Mouse (Mus musculus): ENCODE measurements around the gene Myh15.
"Not testable (repeated sequence)": the region's sequence is repeated elsewhere in the genome, so short reads cannot be mapped to it uniquely, and the experiment has no call there.

The Myh15 gene

DNA sequence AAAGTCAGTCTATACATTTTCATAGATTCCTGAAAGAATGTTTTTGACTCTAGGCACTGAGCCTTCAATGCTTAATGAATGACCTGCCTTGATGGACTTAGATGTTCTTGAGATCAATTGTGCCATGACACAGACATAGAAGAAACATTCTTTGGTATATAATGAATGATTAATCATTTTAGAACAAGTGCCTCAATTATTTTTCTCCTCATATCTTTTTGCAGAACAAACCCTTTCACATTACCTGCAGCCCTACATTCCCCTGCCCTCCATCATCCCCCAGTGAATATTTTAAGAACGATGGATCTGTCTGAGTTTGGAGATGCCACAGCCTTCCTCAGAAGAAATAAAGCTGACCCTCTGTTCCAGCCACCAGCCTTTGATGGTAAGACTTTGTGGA is at the start of gene Myh15:
Gene Myh15, plus strand, starts transcription at position 301 of the 400 bp plus-strand sequence.
- no peak for DNase-seq (ENCODE audit: low spot score in 2 of 2)

DNA sequence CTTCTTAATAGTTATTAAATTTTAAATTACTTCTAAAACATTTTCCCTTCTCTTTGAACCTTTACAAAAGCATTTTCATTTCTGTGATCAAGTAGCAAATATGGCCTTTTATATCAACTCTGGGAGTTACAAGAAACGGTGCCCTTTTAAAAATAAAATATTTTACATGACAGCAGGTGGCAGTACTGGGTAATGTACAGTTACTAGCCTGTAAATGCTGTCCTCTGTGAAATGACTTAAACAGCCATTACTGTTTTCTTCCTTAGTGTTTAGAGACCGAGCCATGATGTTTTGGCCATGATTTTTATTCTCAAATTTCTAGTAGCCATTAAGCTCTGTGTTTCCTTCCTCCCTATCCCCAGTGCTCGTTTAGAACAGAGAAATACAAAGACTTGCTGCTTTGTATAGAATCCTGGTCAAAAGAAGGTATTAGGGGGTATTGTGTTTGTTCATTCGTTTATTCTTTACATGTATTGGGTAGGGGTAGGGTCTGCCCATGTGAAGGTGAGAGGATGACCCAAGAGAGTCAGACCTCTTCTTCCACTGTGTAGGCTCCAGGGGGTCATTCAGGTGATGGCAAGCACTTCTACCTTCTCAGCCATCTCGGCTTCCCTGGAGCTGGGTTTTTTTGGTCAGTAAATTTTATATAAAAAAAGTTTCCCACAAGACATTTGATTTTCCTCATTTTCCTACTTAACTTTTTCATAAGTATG is 40.5 kb upstream of the Myh15 start:
- no peak for DNase-seq (ENCODE audit: low spot score in 2 of 2)

DNA sequence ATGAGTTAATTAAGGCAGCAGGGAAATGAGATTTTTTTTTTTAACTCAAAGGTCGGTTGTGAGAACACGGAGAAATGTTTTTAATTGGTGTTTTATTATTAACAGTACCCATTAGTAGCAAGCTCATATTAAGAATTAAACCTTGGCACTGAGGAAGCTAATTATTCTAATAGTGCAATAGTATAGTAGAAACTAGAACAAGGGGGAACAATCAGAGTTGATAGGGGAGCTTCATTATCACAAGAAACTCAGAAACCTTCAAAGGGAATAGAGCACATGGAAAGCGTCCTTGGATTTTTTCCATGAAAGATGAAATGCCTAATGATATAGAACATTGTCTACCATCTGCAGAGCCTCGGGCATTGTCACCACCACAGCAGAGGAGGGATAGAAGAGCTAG is 21.4 kb upstream of the Myh15 start:
- DNase-seq (ENCODE audit: low spot score in 2 of 2) = no peak

DNA sequence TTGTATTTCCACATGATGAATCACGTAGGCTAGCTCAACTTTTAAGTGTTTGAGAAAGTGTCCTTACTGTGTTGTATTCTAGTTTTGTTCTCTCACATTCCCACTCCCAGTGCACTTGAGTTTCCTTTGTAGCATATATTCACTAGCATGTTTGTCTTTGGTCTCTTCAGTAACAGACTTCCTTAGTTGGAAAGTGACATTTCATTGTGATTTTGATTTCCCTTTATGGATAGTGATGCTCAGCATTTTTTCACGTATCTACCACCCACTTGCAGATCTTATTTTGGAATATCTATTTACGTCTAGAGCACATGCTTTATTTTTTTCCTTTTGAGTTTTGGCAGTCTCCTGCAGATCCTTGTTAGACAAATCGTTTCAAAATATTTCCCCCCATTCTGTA is 19.5 kb upstream of the Myh15 start:
- DNase-seq (ENCODE audit: low spot score in 2 of 2) = no peak

DNA sequence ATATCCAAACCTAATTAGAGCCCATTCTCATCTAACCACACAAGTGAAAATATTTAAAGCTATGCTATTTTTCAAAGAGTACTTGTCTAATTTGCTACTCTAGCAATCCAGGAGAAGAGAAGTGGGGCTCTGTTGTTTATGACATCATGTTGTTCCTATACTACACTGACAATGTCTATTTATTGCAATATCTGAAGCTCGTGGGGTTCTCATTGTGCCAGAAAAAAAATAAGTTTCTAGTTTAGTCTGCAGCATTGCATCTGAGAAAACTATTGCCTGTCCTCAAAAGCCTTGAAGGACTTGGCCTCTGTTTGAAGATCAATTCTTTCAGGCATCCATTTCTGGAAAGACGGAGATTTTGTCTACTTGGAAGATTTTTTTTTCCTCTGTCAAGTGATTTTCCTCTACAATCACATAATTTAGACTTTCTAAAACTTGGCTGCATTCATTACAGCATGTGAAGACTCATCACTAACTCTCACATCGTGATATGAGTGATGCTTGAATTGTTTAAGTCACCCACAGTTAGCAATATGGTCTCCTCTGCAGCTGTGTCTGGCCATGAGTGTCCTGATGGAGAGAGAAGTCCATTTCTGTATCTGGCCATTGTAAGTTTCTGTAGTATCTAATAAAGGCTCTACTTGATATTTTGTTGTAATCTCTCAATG is 16.6 kb upstream of the Myh15 start:
- no peak for DNase-seq (ENCODE audit: low spot score in 2 of 2)

DNA sequence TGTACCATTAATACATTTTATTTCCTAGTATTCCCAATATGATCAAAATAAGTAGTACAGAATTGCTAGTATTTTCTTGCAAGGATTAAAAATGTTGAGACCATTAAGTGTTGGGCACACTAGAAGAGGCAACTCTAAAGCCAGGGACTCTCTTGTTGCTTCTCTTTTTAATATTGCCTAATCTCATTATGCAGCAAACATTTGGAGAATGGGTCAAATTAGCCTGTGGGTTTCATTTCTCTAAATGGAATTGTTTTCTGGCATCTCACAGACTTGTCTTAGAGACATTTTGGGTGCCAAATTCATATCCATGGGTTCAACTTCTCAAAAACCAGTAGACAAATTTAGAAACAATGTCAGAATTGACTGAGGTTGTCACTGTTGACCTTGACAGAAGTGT is 8.1 kb upstream of the Myh15 start:
- no peak for DNase-seq (ENCODE audit: low spot score in 2 of 2)

DNA sequence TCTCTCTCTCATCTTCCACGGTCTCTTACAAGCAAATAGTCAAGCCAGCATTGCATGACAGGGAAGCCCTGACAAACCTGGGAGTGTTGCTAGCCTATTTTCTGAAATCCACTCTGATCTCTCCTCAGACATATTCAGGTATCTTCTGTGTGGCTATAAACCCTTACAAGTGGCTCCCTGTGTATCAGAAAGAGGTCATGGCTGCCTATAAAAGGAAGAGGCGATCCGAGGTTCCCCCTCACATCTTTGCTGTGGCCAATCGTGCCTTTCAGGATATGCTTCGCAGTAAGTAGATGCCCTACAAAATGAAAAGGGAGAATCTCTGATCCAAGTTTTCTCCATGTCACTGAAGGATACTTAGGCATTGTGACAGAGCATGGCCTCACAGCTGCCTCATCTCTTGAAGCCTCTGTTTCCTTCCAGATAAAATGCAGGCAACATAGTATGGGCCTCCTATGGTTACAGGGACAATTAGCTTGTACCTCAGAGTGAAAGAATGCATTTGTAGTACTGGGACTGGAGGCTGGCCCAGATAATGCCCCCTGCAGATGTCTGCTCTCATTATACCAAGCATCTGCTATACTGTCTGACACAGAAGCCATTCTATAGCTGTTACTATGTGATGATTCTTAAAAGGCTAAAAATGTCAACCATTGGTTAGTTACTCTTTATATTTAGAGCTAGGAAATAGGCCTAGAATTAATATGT is 12.1 kb downstream of the Myh15 start:
- DNase-seq (ENCODE audit: low spot score in 2 of 2) = no peak

DNA sequence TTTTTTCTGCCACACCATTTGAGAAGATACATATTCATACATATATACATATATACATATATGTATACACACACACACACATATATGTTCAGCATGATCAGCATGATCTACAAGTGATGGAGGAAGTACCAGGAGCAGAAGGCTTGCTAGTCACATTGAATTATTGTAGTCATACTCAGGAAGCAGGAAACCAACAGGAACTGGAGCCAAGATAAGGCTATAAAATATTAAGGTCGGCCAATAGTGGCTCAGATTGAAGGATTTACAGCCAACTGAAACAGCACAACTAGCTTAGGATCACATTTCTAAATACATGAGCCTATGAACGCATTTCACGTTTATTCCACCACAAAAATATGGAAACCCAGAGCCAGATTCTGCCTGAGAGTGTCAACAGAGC is 14.0 kb downstream of the Myh15 start:
- DNase-seq (ENCODE audit: low spot score in 2 of 2) = no peak

DNA sequence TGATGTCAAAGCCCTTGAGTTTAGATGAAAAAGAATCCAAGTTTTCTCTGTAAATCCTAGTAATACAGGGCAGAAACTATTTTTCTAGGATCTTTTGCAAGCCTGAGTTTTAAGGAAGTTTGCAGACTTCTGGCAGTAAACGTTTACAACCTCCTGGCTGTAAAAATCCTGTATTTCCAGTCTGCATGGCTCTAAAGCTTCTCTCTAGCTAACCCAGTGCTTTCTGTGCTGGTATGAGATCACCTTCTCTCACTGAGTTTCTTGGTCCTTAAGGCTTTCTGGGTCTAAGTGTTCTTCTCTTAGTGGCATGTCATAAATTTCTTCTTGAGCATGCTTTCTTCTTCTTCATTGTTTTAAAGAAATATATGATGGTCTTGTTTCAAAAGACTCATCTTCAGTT is 70.7 kb downstream of the Myh15 start:
- no peak for DNase-seq (ENCODE audit: low spot score in 2 of 2)

DNA sequence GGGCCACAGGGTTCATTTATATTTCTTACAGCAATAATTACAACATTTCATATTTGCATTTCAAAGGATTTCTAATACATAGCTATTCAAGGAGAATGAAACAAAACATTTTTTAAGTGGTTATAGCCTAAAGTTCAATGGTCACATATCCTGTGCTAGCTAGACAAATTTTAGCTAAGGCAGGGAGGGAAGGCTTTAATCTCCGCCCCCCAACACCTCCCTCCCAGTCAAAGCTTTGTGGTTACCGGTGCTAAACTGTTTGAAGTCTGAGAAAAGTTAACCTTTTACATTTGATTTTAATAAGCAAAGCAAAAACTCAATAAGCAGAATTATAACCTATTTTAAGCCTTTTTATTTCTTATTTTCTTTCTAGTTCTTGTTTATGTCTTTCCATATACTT is 98.9 kb downstream of the Myh15 start:
- DNase-seq (ENCODE audit: low spot score in 2 of 2) = no peak

DNA sequence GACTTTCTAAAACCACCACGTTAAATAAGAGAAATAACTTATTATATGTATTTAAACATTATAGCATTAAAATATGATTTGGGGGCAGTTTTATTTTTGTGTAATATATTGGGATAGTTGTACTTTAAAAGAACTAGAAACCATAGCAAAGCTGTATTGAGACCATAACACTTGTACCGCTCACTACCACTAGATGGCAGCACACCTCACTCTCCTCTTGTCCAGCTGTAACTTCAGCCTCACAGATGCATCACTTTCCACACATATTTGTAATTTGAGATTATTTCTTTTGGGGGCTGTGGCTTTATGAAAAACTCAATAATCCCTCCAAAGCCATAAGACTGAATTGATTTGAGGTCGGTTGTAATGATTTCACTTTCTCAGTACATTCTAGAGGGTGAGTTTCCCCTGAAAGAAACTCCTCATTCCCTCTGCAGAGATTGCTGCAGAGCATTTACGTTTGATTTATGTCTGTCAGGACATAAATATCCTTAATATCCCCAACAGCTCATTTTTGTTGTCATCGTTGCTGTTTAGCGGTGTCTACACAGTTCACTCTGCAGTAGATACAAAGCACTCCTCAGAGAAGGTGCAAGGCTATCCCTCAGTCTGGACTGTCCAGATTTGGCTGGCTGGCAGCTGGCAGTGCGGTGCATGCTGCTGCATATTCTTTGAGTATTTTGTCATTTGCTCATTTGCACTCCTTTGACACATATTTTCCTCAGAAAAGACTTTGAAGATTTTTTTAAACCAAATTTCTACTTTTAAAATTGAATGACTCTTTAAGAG is 107.3 kb downstream of the Myh15 start:
- peak; percentile 60 to 67 for DNase-seq (ENCODE audit: low spot score in 2 of 2)

DNA sequence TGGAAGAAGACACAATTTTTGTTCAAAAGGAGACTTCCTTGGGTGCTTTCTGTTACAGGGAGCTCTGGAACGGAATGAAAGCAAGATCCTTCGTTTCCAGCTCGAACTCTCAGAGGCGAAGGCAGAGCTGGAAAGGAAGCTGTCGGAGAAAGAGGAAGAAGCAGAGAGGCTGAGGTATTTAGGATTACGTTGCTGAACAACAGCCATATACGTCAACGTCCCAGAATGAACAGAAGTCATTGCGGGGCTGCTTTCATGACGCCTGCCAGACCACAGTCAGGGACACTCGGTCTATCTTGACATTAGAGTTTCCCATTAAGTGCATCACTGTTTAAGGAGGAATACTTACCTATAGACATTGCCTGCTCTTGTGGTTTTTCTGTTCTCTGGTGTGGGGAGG is 108.4 kb downstream of the Myh15 start:
- no peak for DNase-seq (ENCODE audit: low spot score in 2 of 2)

DNA sequence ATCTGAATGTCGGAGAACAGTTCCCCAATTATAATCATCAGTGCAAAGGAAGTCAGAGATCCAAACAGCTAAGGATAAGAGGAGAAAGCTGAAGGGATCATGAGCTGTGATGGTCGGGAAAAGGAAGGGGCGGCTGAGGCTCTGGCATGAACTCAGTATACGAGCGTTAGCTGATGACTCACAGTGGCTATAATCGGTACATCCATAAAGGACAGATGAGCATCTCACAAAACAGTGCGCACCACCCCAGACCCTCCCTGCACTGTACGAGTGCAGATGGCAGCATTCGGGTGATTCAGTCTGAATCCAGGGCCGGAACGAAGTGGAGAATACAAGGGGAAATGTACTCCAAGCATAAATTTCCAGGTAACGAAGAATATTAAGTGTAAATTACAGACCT is 110.0 kb downstream of the Myh15 start:
- no peak for DNase-seq (ENCODE audit: low spot score in 2 of 2)

DNA sequence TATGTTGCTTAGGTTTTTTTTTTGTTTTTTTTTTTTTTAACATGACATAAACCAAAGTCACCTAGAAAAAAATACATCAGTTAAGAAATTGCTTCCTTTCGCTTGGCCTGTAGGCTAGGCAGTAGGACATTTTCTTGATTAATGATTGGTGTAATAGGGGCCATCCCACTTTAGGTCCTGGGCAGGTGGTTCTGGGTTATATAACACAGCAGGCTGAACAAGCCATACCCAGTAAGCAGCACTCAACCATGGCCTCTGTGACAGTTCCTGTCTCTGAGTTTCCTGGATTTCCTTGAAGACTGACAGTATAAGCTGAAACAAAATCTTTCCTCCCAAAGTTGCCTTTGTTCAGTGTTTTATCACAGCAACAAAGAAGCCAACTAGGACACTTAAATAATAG is 117.8 kb downstream of the Myh15 start:
- DNase-seq (ENCODE audit: low spot score in 2 of 2) = no peak

DNA sequence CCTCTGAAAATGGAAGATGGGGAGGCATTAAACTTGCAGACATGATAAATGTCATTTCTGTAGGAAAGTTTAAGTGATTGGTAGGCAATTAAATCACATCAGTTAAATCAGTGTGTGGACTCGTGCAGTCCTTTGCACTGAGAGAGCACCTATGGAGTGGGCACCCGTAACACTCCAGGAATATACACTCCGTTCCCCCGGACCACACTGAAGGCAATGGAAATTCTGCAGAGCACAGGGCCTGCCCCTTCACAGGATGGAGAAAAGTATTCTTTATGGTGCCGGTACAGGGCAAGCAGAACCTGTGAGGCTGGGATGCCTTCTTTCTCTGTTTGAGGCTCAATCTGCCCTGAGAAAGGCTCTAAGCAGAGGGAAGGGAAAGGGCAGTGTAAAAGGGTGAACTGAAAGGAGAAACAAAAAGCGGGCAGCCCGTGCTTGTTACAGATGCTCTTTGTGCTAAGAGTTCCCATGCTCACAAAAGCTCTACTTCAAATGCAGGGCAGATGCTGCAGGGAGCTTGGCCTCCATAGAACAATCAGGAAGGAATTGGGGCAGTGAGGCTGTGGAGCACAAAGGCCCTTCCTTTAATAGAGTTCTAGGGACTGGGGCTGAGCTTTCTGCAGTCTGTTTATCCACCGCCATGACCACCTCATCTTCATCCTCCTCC is 118.6 kb downstream of the Myh15 start:
- no peak for DNase-seq (ENCODE audit: low spot score in 2 of 2)

DNA sequence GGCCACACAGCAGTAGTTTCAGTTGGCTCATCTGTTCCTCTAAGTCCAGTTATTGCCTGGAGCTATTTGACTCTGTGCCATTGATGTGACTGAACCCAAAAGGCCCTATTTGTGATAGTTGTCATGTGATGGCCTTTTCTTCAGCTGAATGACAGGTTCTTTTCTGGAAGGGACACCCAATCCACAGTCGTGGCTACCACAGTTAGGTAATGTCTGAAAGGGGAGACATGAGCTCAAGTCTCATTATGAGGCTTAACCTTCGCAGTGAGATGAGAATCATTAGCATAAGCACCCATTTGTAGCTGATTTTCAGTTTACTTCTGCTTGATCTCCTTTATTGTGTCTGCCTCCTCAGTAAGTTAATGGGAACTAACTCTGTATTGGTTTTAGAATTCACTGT is 136.2 kb downstream of the Myh15 start:
- DNase-seq (ENCODE audit: low spot score in 2 of 2) = no peak

DNA sequence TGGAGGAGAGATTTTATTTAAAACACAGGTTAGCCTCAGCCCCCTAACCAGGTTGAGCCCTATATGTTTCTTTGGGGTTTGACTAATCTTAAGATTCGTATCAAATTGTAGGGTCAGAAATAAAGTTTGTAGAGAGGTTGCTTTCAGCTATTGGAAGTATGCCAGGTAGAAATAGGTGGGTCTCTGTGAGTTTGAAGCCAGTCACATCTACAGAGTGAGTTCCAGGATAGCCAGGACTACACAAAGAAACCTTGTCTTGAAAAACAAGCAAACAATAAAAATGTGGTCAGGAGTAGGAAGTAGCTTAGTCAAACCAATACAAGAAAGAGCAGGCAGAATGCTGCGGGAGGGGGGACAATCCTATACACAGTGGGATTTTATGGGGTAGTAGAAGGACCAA is 136.7 kb downstream of the Myh15 start:
- DNase-seq (ENCODE audit: low spot score in 2 of 2) = no peak

DNA sequence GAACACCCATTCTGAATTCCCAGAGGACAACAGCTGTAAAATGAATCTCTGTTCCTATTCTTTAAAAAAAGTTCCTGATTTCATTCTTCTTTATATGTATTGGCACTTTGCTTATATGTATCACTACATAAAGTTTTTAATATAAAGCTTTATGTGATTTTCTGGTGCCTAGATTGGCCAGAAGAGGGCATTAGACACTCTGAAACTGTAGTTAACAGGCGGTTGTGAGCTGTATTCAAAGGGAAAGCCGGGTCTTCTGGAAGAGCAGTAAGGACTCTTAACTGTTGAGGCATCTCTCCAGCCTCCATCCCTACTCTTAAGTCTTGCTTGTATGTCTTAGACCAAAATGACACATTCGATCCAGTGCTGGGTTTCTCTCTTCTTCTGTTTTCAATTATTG is 139.0 kb downstream of the Myh15 start:
- no peak for DNase-seq (ENCODE audit: low spot score in 2 of 2)

DNA sequence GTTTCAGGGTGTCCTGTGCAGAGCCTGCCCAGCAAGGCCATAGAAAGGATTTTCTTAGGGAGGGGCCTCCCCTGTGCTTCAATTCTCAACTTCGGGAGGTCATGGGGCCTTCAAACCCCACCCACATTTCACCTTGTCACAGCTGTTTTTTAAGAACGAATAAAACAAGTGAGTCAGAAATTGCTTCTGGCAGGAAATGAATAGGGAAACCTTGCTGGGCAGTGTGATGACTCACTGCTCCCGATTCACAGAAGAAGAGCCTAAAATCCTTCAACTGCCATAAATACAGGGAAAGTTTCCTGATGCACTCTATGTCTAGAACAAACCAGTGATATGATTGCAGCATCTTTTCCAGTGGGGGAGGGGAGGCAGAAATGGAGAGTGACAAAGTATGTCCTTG is 140.7 kb downstream of the Myh15 start:
- no peak for DNase-seq (ENCODE audit: low spot score in 2 of 2)

DNA sequence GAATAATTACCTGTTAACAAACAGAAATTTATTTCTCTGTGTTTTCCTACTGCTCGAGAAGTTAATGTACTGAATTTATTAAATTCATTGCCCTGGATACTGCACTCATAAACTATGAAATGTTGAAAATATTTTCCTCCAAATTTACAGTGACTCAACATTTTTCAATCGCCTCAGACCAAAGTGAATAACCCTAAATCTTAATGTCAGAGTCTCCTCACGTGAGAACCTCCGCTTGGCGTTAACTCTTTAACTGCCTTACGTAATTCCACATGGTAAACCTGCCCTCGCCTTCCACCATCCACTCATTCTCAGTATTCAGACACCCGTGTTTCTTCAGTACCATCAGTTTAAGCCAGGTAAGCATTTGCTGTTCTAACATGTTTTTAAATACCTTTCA is 166.4 kb downstream of the Myh15 start:
- DNase-seq (ENCODE audit: low spot score in 2 of 2) = no peak

DNA sequence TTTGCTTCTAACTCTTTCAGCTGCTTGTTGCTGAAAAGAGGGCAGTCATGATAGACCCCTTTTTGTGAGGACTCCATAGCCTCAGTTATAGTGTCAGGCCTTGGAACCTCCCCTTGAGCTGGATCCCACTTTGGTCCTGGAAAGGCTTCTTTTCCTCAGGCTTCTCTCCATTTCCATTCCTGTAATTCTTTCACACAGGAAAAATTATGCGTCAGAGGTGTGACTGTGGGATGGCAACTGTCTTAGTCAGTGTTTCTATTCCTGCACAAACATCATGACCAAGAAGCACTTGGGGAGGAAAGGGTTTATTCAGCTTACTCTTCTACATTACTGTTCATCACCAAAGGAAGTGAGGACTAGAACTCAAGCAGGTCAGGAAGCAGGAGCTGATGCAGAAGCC is 186.2 kb downstream of the Myh15 start:
- DNase-seq (ENCODE audit: low spot score in 2 of 2) = not testable (repeated sequence)
